Mouse (Mus musculus) effector memory CD4-positive, alpha-beta T cell, adult 5 months (primary cell): Measurements from ENCODE around the gene Glra1. TPM values are rescaled to one million over a fixed set of nuclear protein-coding genes. Genes with fewer than 3 reads are reported as not detected.

Experiments used
- polyA plus RNA-seq: library from polyadenylated mRNA; unstranded; fragments of 100-300 nt; shearing (Covaris generic); gene quantifications from one replicate; pipeline ENCODE4 v1.2.1, GENCODE M21; 2017

Gene Glra1
- polyA plus RNA-seq = not detected

GRCm38 (mm10) chr11:55607808-55608523, at the start of gene Glra1:
TSS of gene Glra1 (minus strand) at chr11:55608198.

GRCm38 (mm10) chr11:55469048-55469843, 138.8 kb downstream of the Glra1 start, which contains the start of gene G3bp1:
TSS of gene G3bp1 (plus strand) at chr11:55469685.

Other genes with a start within 250 kb of the Glra1 start
- not detected for gene Sparc, start 185.0 kb downstream of the Glra1 start, polyA plus RNA-seq
- gene Atox1, start 147.0 kb downstream of the Glra1 start, polyA plus RNA-seq = 101 TPM
- gene G3bp1, start 138.5 kb downstream of the Glra1 start, polyA plus RNA-seq = 130 TPM